Mouse (Mus musculus): ENCODE data around the gene Vmn2r114. TPM values are rescaled to one million over a fixed set of nuclear protein-coding genes. Genes with fewer than 3 reads are reported as not detected.

The Vmn2r114 gene
- not detected in 2 replicates for polyA plus RNA-seq (2012; rRNA removed)

DNA sequence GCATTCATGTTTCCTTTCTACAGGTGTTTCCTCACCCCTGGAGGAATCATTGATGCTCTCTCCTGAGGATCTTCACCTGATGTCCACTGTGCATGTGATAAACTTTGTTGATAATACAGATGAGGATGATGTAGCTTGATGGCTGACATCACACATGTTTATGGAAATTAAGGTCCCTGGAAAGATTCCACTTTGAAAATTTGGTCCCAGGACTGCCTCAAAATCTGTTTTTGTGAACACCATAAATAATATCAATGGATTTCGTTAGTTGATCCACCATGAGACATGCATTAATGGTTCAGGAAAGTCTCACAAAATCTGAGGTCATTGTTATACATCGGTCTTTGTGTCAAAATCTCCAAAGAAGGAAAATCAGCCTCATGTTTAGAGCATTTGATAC is at the start of gene Vmn2r114:
Gene Vmn2r114 (minus strand): TSS at position 101 of the 400 bp plus-strand sequence.

DNA sequence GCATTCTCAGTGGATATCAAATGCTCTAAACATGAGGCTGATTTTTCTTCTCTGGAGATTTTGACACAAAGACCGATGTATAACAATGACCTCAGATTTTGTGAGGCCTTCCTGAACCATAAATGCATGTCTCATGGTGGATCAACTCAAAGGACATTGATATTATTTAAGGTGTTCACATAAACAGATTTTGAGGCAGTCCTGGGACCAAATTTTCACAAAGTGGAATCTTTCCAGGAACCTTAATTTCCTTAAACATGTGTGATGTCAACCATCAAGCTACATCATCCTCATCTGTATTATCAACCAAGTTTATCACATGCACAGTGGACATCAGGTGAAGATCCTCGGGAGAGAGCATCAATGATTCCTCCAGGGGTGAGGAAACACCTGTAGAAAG is 31.1 kb upstream of the Vmn2r114 start, which contains the start of gene Vmn2r115:
Gene Vmn2r115 (plus strand): TSS at position 301 of the 400 bp plus-strand sequence.

Other genes with a start within 250 kb of the Vmn2r114 start
- 1.1 and 1.2 TPM in 2 replicates for gene Zfp40, start 119.3 kb downstream of the Vmn2r114 start, polyA plus RNA-seq (2012; rRNA removed)
- gene Vmn2r115, start 31.2 kb upstream of the Vmn2r114 start, polyA plus RNA-seq (2012; rRNA removed), result not detected in 2 replicates
- gene Vmn2r116, start 72.1 kb upstream of the Vmn2r114 start, polyA plus RNA-seq (2012; rRNA removed), result not detected in 2 replicates
- not detected in 2 replicates for gene Vmn2r117, start 167.2 kb upstream of the Vmn2r114 start, polyA plus RNA-seq (2012; rRNA removed)

Data from liver, embryonic 14 days (tissue).